In genomic region chrX:101448886-101449475, GRCm38 (mm10) we compare ENCODE assay signal across 14 mouse cellular contexts. TPM values are rescaled to one million over a fixed set of nuclear protein-coding genes. Genes with fewer than 3 reads are reported as not detected.
A peak's percentile ranks its signal among the peaks of the same experiment; 100 is the strongest.
DNase-seq lines count a peak whose midpoint lies in the region; ATAC-seq and TF ChIP-seq lines count a peak whose summit lies in the region.
"Had no signal": no experiment of that assay in that cellular context is flagged by ENCODE, and none has a peak within 500 bp of the region (broad histone marks: within the 10 kb centered on the region; RNA-seq: fewer than 3 reads in every experiment).

Itgb1bp2 (plus strand) TSS chrX:101449088.

- no peak within 1 kb of the TSS for H3K4me3 ChIP-seq in kidney, adult 2 months (ENCODE audit: insufficient read depth, low read depth, low read length)
- H3K4me3 ChIP-seq in kidney, embryonic 14.5 days (ENCODE audit: low read length): no peak within 1 kb of the TSS
- H3K4me3 ChIP-seq: hindbrain, embryonic 13.5 days; liver, embryonic 12.5 days; midbrain, embryonic 13.5 days; neural tube, embryonic 15.5 days had no signal

- H3K9ac ChIP-seq in kidney, embryonic 14.5 days (ENCODE audit: low read depth, low read length): no peak within 1 kb of the TSS
- H3K9ac ChIP-seq: hindbrain, embryonic 13.5 days; liver, embryonic 12.5 days; midbrain, embryonic 13.5 days; neural tube, embryonic 15.5 days had no signal

- H3K4me1 ChIP-seq in kidney, adult 2 months (ENCODE audit: control insufficient read depth, insufficient read depth, low read length): peaks cover 7% of the 10 kb centered on the region; the same call in 1 of the 2 replicates
- no peaks in the 10 kb centered on the region for H3K4me1 ChIP-seq in kidney, embryonic 14.5 days (ENCODE audit: control insufficient read depth, insufficient read depth, low read length)
- H3K4me1 ChIP-seq: hindbrain, embryonic 13.5 days; liver, embryonic 12.5 days; midbrain, embryonic 13.5 days; neural tube, embryonic 15.5 days had no signal

- ATAC-seq in kidney, embryonic 14.5 days (ENCODE audit: low FRiP score, low TSS enrichment): no peak
- ATAC-seq: liver, embryonic 12.5 days; midbrain, embryonic 13.5 days had no signal

- H3K36me3 ChIP-seq in kidney, adult 2 months (ENCODE audit: control insufficient read depth, insufficient read depth, low read length): no peaks in the 10 kb centered on the region
- peaks cover 54% of the 10 kb centered on the region for H3K36me3 ChIP-seq in kidney, embryonic 14.5 days (ENCODE audit: control insufficient read depth, insufficient read depth, low read length)

- intact Hi-C loops in heart, postnatal 36 days (cut with DNase I): no loop called here

- H3K27me3 ChIP-seq in kidney, adult 2 months (replicated peaks; ENCODE audit: control insufficient read depth, insufficient read depth, low read length): no peaks in the 10 kb centered on the region
- H3K27me3 ChIP-seq in kidney, embryonic 14.5 days (ENCODE audit: control insufficient read depth, insufficient read depth, low read length): no peaks in the 10 kb centered on the region
- H3K27me3 ChIP-seq: hindbrain, embryonic 13.5 days; liver, embryonic 12.5 days; midbrain, embryonic 13.5 days; neural tube, embryonic 15.5 days had no signal

- WGBS in kidney, adult 2 months: 45% methylated on average over 4 of the region's 4 CpGs
- WGBS in kidney, embryonic 14.5 days: 76% methylated on average over 4 of the region's 4 CpGs

- no peaks in the 10 kb centered on the region for H3K9me3 ChIP-seq in kidney, embryonic 14.5 days (ENCODE audit: control insufficient read depth, low read length)
- H3K9me3 ChIP-seq: hindbrain, embryonic 13.5 days; liver, embryonic 12.5 days; midbrain, embryonic 13.5 days; neural tube, embryonic 15.5 days had no signal

- peak within 1 kb of the TSS; percentile 56; the same call in 1 of the 2 replicates for H3K27ac ChIP-seq in kidney, adult 2 months (ENCODE audit: insufficient read depth, low read depth, low read length)
- no peak within 1 kb of the TSS for H3K27ac ChIP-seq in kidney, embryonic 14.5 days (ENCODE audit: low read depth, low read length)
- H3K27ac ChIP-seq: hindbrain, embryonic 13.5 days; liver, embryonic 12.5 days; midbrain, embryonic 13.5 days; neural tube, embryonic 15.5 days had no signal

- H3K4me2 ChIP-seq in kidney, embryonic 14.5 days (replicated peaks; ENCODE audit: low read depth, low read length): no peak within 1 kb of the TSS
- H3K4me2 ChIP-seq: hindbrain, embryonic 13.5 days; liver, embryonic 12.5 days; midbrain, embryonic 13.5 days; neural tube, embryonic 15.5 days had no signal

- peak; percentile 44 for DNase-seq in kidney, adult 2 months
- DNase-seq in heart, adult 18-20 months: peak; percentile 37 to 66
- DNase-seq in heart, postnatal 36 days: peak; percentile 20 to 22
- DNase-seq in lung, postnatal 36 days: peak; percentile 15
- no peak for DNase-seq in cerebellum, adult 11-12 months
- no peak for DNase-seq in cerebellum, adult 18-20 months
- DNase-seq in thymus, postnatal 0 days (ENCODE audit: low spot score): no peak
- DNase-seq: cerebellum, postnatal 36 days; spleen, adult 18-20 months had no signal

- no peak for TF ChIP-seq CTCF in kidney, adult 2 months (conservative IDR thresholded peaks at IDR 0.05; ENCODE audit: insufficient read depth, insufficient read length, low read depth, low read length)

- no peak for TF ChIP-seq POLR2A in kidney, adult 2 months (IDR thresholded peaks at IDR 0.05; ENCODE audit: low read depth, low read length)

RNA-seq across cellular contexts. Expression of gene Itgb1bp2, which starts in this region (rescaled TPM):
- 0.07 and 2.9 TPM in 2 replicates for polyA plus RNA-seq in kidney, adult 2 months (2012; rRNA removed)
- 1.7 and 2.2 TPM in 2 replicates for polyA plus RNA-seq in kidney, embryonic 14.5 days (2014; fragmentation: Nextera tagmentation; extraction: Ambion mirVana)
- 100 to 1,000 TPM; 163 to 187 TPM for total RNA-seq in heart, adult 18-20 months (2021)
- 100 to 1,000 TPM; 184 to 237 TPM for total RNA-seq in heart, postnatal 36 days (2021)
- polyA plus RNA-seq in thymus, postnatal 0 days (2015; fragmentation: Nextera tagmentation; extraction: Ambion mirVana): 1.1 and 1.2 TPM in 2 replicates

Comparison
In these comparisons a context has a peak if more than half of its experiments do, and no peak if none do; other contexts are left out.
1. DNase-seq: peak in kidney, adult 2 months (single experiment), heart, adult 18-20 months (2 of 2), heart, postnatal 36 days (2 of 2) and lung, postnatal 36 days (single experiment); none in cerebellum, adult 11-12 months (single experiment), cerebellum, adult 18-20 months (0 of 2) and thymus, postnatal 0 days (single experiment).